Mouse (Mus musculus) limb, embryonic 14.5 days (tissue): ENCODE measurements at regions not wholly inside any gene's neighbourhood (a gene's known extent, or its start where the extent isn't known, plus 50 kb on each side); places are given as distances from the start of the nearest gene placed in this dataset.

Experiments used
- ATAC-seq: fragments of 200-750 bp; cut with Nextera tagmentation; 2 replicates; pipeline ENCODE4 v1.8.0; 2017; ENCODE audit warnings: low read depth, moderate number of reproducible peaks, moderate TSS enrichment; ENCODE audit not compliant: low FRiP score
- DNase-seq: peaks from one replicate; pipeline ENCODE4 v3.0.0-alpha.2; 2015; ENCODE audit warnings: low spot score
- H3K27ac ChIP-seq: fragments of 300-500 bp; sonication (generic); replicated peaks from 2 replicates; pipeline ENCODE4 v1.5.1; 2014; ENCODE audit warnings: low read depth, mild to moderate bottlenecking, low read length, moderate library complexity, mixed read lengths
- H3K27me3 ChIP-seq: fragments of 300-500 bp; sonication (generic); 2 replicates; pipeline ENCODE4 v1.6.1; 2014; ENCODE audit warnings: low read length, mixed read lengths; ENCODE audit not compliant: control insufficient read depth, insufficient read depth
- H3K36me3 ChIP-seq: fragments of 300-500 bp; sonication (generic); 2 replicates; pipeline ENCODE4 v1.6.1; 2014; ENCODE audit warnings: mild to moderate bottlenecking, low read length, moderate library complexity, mixed read lengths; ENCODE audit not compliant: control insufficient read depth, insufficient read depth
- H3K4me1 ChIP-seq: fragments of 300-500 bp; sonication (generic); 2 replicates; pipeline ENCODE4 v1.6.1; 2014; ENCODE audit warnings: antibody characterized with exemption, low read length, mixed read lengths; ENCODE audit not compliant: control insufficient read depth, insufficient read depth
- H3K4me2 ChIP-seq: fragments of 300-500 bp; sonication (generic); replicated peaks from 2 replicates; pipeline ENCODE4 v1.6.1; 2014; ENCODE audit warnings: low read depth, mild to moderate bottlenecking, low read length, moderate library complexity; ENCODE audit not compliant: severe bottlenecking
- H3K4me3 ChIP-seq: fragments of 300-500 bp; sonication (generic); replicated peaks from 2 replicates; pipeline ENCODE4 v1.5.1; 2014; ENCODE audit warnings: low read length
- H3K9ac ChIP-seq: fragments of 300-500 bp; sonication (generic); 2 replicates; pipeline ENCODE4 v1.6.1; 2014; ENCODE audit warnings: mild to moderate bottlenecking, low read depth, low read length, moderate library complexity; ENCODE audit not compliant: severe bottlenecking
- H3K9me3 ChIP-seq: fragments of 300-500 bp; sonication (generic); 2 replicates; pipeline ENCODE4 v1.6.1; 2016; ENCODE audit warnings: low read length; ENCODE audit not compliant: control insufficient read depth
- POLR2A ChIP-seq: fragments of 200-500 bp; IDR thresholded peaks from 2 replicates; pipeline ENCODE4 v1.8.0; 2012; ENCODE audit warnings: inconsistent platforms, mild to moderate bottlenecking, moderate library complexity, borderline replicate concordance; ENCODE audit not compliant: insufficient read depth, insufficient read length; ENCODE audit errors: extremely low read depth
- WGBS: fragments of 180-500 bp; shearing (Covaris S2); extraction: QIAGEN DNeasy Blood & Tissue Kit; methylation state at CpG from one replicate; pipeline ENCODE4 v1.1.7; 2014; 5-methylcytosine and 5-hydroxymethylcytosine counted together

GRCm38 (mm10) chr10:96921181-96921580 is 304.4 kb downstream of the Btg1 start:
- no peak for TF ChIP-seq POLR2A
- Histone ChIP-seq H3K36me3 (no peaks in the 10 kb centered on the region), H3K27ac (no peak overlapping the region), H3K27me3 (no peaks in the 10 kb centered on the region), H3K9ac (no peak overlapping the region), H3K4me1 (no peaks in the 10 kb centered on the region), H3K4me2 (no peak overlapping the region), H3K4me3 (no peak overlapping the region), H3K9me3 (peaks cover 12% of the 10 kb centered on the region)
- 84% methylated on average over 1 of the region's 1 CpGs for WGBS
- ATAC-seq (no peak), DNase-seq (no peak)

GRCm38 (mm10) chr10:96924266-96924672 is 307.5 kb downstream of the Btg1 start:
- Histone ChIP-seq H3K9ac (no peak overlapping the region), H3K27me3 (no peaks in the 10 kb centered on the region), H3K36me3 (no peaks in the 10 kb centered on the region), H3K4me2 (no peak overlapping the region), H3K9me3 (peaks cover 1% of the 10 kb centered on the region), H3K4me1 (no peaks in the 10 kb centered on the region), H3K27ac (no peak overlapping the region), H3K4me3 (no peak overlapping the region)
- no peak for TF ChIP-seq POLR2A
- 46% methylated on average over 2 of the region's 2 CpGs for WGBS
- DNase-seq (peak; percentile 18), ATAC-seq (no peak)

GRCm38 (mm10) chr10:96924722-96925121 is 307.9 kb downstream of the Btg1 start:
- Histone ChIP-seq H3K9ac (no peak overlapping the region), H3K27me3 (no peaks in the 10 kb centered on the region), H3K9me3 (no peaks in the 10 kb centered on the region; the same call in 1 of the 2 replicates), H3K4me1 (no peaks in the 10 kb centered on the region), H3K27ac (no peak overlapping the region), H3K4me2 (no peak overlapping the region), H3K4me3 (no peak overlapping the region), H3K36me3 (no peaks in the 10 kb centered on the region)
- DNase-seq = no peak
- ATAC-seq = no peak
- TF ChIP-seq POLR2A = no peak
- 68% methylated on average over 4 of the region's 4 CpGs for WGBS

- H3K4me1 ChIP-seq = no peaks in the 10 kb centered on the region
- ATAC-seq (no peak), DNase-seq (no peak)
- WGBS = 74% methylated on average over 2 of the region's 2 CpGs
- no peaks in the 10 kb centered on the region for H3K9me3 ChIP-seq
- H3K27ac ChIP-seq = no peak overlapping the region
- no peaks in the 10 kb centered on the region for H3K27me3 ChIP-seq
- no peak overlapping the region for H3K4me2 ChIP-seq
- H3K9ac ChIP-seq = no peak overlapping the region
- TF ChIP-seq POLR2A = no peak
- no peak overlapping the region for H3K4me3 ChIP-seq
- no peaks in the 10 kb centered on the region for H3K36me3 ChIP-seq
Measured at GRCm38 (mm10) chr10:96925771-96926170, 309.0 kb downstream of the Btg1 start.

GRCm38 (mm10) chr10:96934661-96935060 is 317.9 kb downstream of the Btg1 start:
- Histone ChIP-seq H3K27me3 (no peaks in the 10 kb centered on the region), H3K4me1 (no peaks in the 10 kb centered on the region), H3K4me2 (no peak overlapping the region), H3K4me3 (no peak overlapping the region), H3K9me3 (no peaks in the 10 kb centered on the region), H3K27ac (no peak overlapping the region), H3K36me3 (no peaks in the 10 kb centered on the region), H3K9ac (no peak overlapping the region)
- no peak for ATAC-seq
- no peak for TF ChIP-seq POLR2A
- WGBS = 72% methylated on average over 4 of the region's 4 CpGs
- peak; percentile 61 for DNase-seq

DNA sequence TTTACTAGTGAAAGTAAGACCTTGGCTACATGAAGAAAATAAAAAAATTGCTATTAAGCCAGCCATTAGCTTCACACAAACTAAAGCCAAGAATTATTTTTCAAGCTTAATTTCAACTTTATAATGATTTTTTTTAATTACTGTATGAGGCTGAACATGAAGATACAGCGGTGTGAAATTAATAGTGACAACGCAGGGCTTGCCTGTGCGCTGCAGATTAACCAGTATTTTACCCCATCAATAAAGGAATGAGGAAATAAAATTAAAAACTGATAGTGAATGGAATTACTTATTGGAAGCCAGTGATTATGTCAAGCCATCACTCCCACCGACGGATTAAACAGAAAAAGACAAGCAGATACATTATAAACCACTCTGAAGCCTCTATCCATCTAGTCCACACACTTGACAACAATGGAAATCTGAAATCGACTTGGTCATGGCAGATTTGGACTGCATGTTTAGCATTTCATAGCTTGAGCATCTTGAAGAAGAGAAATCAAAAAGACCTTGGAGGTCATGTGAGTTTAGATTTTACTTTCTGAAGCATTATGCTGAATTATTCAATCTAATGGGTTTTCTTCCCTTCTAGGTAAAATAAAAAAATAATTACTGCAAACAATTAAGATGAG is 324.2 kb downstream of the Btg1 start:
- WGBS = 91% methylated on average over 6 of the region's 6 CpGs
- no peak for DNase-seq
- TF ChIP-seq POLR2A = no peak
- no peak for ATAC-seq
- H3K4me3 ChIP-seq = no peak overlapping the region
- no peaks in the 10 kb centered on the region for H3K36me3 ChIP-seq
- no peaks in the 10 kb centered on the region for H3K27me3 ChIP-seq
- H3K9ac ChIP-seq = no peak overlapping the region
- H3K27ac ChIP-seq = no peak overlapping the region
- no peak overlapping the region for H3K4me2 ChIP-seq
- no peaks in the 10 kb centered on the region for H3K4me1 ChIP-seq
- 0 out of 2 replicates have a peak, but pooled peaks cover 4% of the 10 kb centered on the region for H3K9me3 ChIP-seq
